Mouse (Mus musculus) CH12.LX (cell line): Measurements from ENCODE around the gene Vps35l.

Experiments
- CTCF ChIP-seq, 2 experiments: IDR thresholded peaks in 1 of 2; conservative IDR thresholded peaks in 1 of 2; 2 replicates each; pipeline ENCODE4 v1.5.1; 2011 to 2012; ENCODE audit warnings: low read depth in 2 of 2, low read length in 2 of 2, improper control_type of control experiment in 1 of 2, inconsistent platforms in 1 of 2, mild to moderate bottlenecking in 1 of 2, moderate library complexity in 1 of 2
- EP300 ChIP-seq: IDR thresholded peaks from 2 replicates; pipeline ENCODE4 v1.6.1; 2011; ENCODE audit warnings: low read length, improper control_type of control experiment
- POLR2A ChIP-seq: IDR thresholded peaks from 2 replicates; pipeline ENCODE4 v1.6.1; 2011; ENCODE audit warnings: low read depth, mild to moderate bottlenecking, improper control_type of control experiment, low read length

DNA sequence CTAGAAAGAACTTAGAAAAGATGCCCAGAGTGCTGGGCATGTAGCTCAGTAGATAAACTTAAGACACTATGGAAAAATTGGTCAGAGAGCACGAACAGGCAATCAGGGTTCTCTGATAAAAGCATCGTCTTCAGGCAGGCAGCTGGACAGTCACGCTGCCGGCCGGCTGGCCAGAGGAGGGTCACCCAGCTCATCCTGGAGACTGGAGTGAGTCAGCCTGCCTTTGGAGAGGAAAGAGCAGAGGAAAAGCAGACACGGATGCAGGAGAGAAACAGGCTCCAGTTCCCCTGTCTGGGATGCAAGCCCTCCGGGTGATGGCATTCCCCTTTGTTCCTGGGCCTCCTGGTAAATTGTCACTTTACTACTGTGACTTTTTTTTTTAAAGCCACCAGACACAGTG is 57.6 kb downstream of the Vps35l start:
- TF ChIP-seq EP300 (no peak), POLR2A (no peak), CTCF (conservative IDR thresholded peaks at IDR 0.05 in 1 of 2, IDR thresholded peaks at IDR 0.05 in 1 of 2; ENCODE audit: low read depth in 2 of 2, low read length in 2 of 2) (no peak)
